In genomic region chr11:56862649-56863048, GRCm38 (mm10) we compare ENCODE assay signal across 8 mouse cellular contexts.
DNase-seq lines count a peak whose midpoint lies in the region; ATAC-seq and TF ChIP-seq lines count a peak whose summit lies in the region.

No protein-coding gene starts in this region.

- no peak overlapping the region for H3K4me3 ChIP-seq in kidney, adult 2 months (ENCODE audit: insufficient read depth, low read depth, low read length)
- no peak overlapping the region for H3K4me3 ChIP-seq in kidney, embryonic 14.5 days (ENCODE audit: low read length)
- H3K4me3 ChIP-seq in lung, embryonic 14.5 days (ENCODE audit: low read depth, low read length) = no peak overlapping the region
- H3K4me3 ChIP-seq in midbrain, embryonic 11.5 days (ENCODE audit: low read depth, low read length) = no peak overlapping the region

- peak; percentile 30 for DNase-seq in kidney, adult 2 months
- no peak for DNase-seq in kidney, adult 11 months
- DNase-seq in adrenal gland, postnatal 25 days = peak; percentile 19
- DNase-seq in lung, embryonic 14.5 days = peak; percentile 90
- DNase-seq in neural tube, embryonic 10.5 days (ENCODE audit: extremely low spot score, low spot score) = no peak
- no peak for DNase-seq in midbrain, embryonic 11.5 days (ENCODE audit: low spot score, missing footprints)
- DNase-seq in embryo, embryonic 10 days (ENCODE audit: low spot score) = no peak

- no peak overlapping the region for H3K9ac ChIP-seq in kidney, embryonic 14.5 days (ENCODE audit: low read depth, low read length)
- H3K9ac ChIP-seq in lung, embryonic 14.5 days = no peak overlapping the region
- no peak overlapping the region for H3K9ac ChIP-seq in midbrain, embryonic 11.5 days (ENCODE audit: low read length)

- no peak for TF ChIP-seq POLR2A in kidney, adult 2 months (IDR thresholded peaks at IDR 0.05; ENCODE audit: low read depth, low read length)

- no peak overlapping the region for H3K27ac ChIP-seq in kidney, adult 2 months (ENCODE audit: insufficient read depth, low read depth, low read length)
- no peak overlapping the region for H3K27ac ChIP-seq in kidney, embryonic 14.5 days (ENCODE audit: low read depth, low read length)
- no peak overlapping the region for H3K27ac ChIP-seq in lung, embryonic 14.5 days (ENCODE audit: low read depth)
- no peak overlapping the region for H3K27ac ChIP-seq in midbrain, embryonic 11.5 days (ENCODE audit: low read depth, low read length)

- H3K9me3 ChIP-seq in kidney, embryonic 14.5 days (ENCODE audit: control insufficient read depth, low read length) = no peaks in the 10 kb centered on the region
- H3K9me3 ChIP-seq in lung, embryonic 14.5 days (ENCODE audit: low read depth, low read length) = no peaks in the 10 kb centered on the region
- no peaks in the 10 kb centered on the region for H3K9me3 ChIP-seq in midbrain, embryonic 11.5 days (ENCODE audit: control insufficient read depth, low read length)

- H3K4me1 ChIP-seq in kidney, adult 2 months (ENCODE audit: control insufficient read depth, insufficient read depth, low read length) = no peaks in the 10 kb centered on the region
- no peaks in the 10 kb centered on the region for H3K4me1 ChIP-seq in kidney, embryonic 14.5 days (ENCODE audit: control insufficient read depth, insufficient read depth, low read length)
- H3K4me1 ChIP-seq in lung, embryonic 14.5 days (ENCODE audit: insufficient read depth) = no peaks in the 10 kb centered on the region
- H3K4me1 ChIP-seq in midbrain, embryonic 11.5 days (ENCODE audit: control insufficient read depth, insufficient read depth, low read length) = no peaks in the 10 kb centered on the region

- no peak for TF ChIP-seq CTCF in kidney, adult 2 months (conservative IDR thresholded peaks at IDR 0.05; ENCODE audit: insufficient read depth, insufficient read length, low read depth, low read length)
- TF ChIP-seq CTCF in lung, embryonic 14.5 days (IDR thresholded peaks at IDR 0.05; ENCODE audit: low read depth) = no peak

- peak; percentile 46; the same call in 1 of the 2 replicates for ATAC-seq in kidney, embryonic 14.5 days (ENCODE audit: low FRiP score, low TSS enrichment)
- ATAC-seq in lung, embryonic 14.5 days (ENCODE audit: insufficient read depth) = peak; percentile 84
- no peak for ATAC-seq in midbrain, embryonic 11.5 days (ENCODE audit: low FRiP score)

- WGBS in kidney, adult 2 months = 57% methylated on average over 4 of the region's 4 CpGs
- 61% methylated on average over 4 of the region's 4 CpGs for WGBS in kidney, embryonic 14.5 days
- 25% methylated on average over 4 of the region's 4 CpGs for WGBS in lung, embryonic 14.5 days
- WGBS in midbrain, embryonic 11.5 days = 84% methylated on average over 4 of the region's 4 CpGs

- no peaks in the 10 kb centered on the region for H3K27me3 ChIP-seq in kidney, adult 2 months (replicated peaks; ENCODE audit: control insufficient read depth, insufficient read depth, low read length)
- no peaks in the 10 kb centered on the region for H3K27me3 ChIP-seq in kidney, embryonic 14.5 days (ENCODE audit: control insufficient read depth, insufficient read depth, low read length)
- peaks cover 6% of the 10 kb centered on the region; the same call in 1 of the 2 replicates for H3K27me3 ChIP-seq in lung, embryonic 14.5 days (ENCODE audit: insufficient read depth, low read length)
- H3K27me3 ChIP-seq in midbrain, embryonic 11.5 days (ENCODE audit: control insufficient read depth, insufficient read depth, low read length) = no peaks in the 10 kb centered on the region

- no peak overlapping the region for H3K4me2 ChIP-seq in kidney, embryonic 14.5 days (replicated peaks; ENCODE audit: low read depth, low read length)
- H3K4me2 ChIP-seq in lung, embryonic 14.5 days = no peak overlapping the region
- H3K4me2 ChIP-seq in midbrain, embryonic 11.5 days = no peak overlapping the region

- H3K36me3 ChIP-seq in kidney, adult 2 months (ENCODE audit: control insufficient read depth, insufficient read depth, low read length) = no peaks in the 10 kb centered on the region
- H3K36me3 ChIP-seq in kidney, embryonic 14.5 days (ENCODE audit: control insufficient read depth, insufficient read depth, low read length) = no peaks in the 10 kb centered on the region
- no peaks in the 10 kb centered on the region for H3K36me3 ChIP-seq in lung, embryonic 14.5 days (ENCODE audit: insufficient read depth)
- no peaks in the 10 kb centered on the region for H3K36me3 ChIP-seq in midbrain, embryonic 11.5 days (ENCODE audit: control insufficient read depth, insufficient read depth, low read length)

Comparison
In these comparisons a context has a peak if more than half of its experiments do, and no peak if none do; other contexts are left out.
1. DNase-seq: peak in kidney, adult 2 months (single experiment), adrenal gland, postnatal 25 days (single experiment) and lung, embryonic 14.5 days (single experiment); none in kidney, adult 11 months (single experiment), neural tube, embryonic 10.5 days (single experiment), midbrain, embryonic 11.5 days (single experiment) and embryo, embryonic 10 days (single experiment).